Mouse (Mus musculus) embryonic facial prominence, embryonic 14.5 days (tissue): ENCODE data around the gene Akap9. TPM values are rescaled to one million over a fixed set of nuclear protein-coding genes. Genes with fewer than 3 reads are reported as not detected.

ENCODE experiments used
- ATAC-seq: fragments of 200-750 bp; cut with Nextera tagmentation; 2 replicates; pipeline ENCODE4 v1.8.0; 2017; ENCODE audit warnings: low read depth, moderate number of reproducible peaks, moderate TSS enrichment
- DNase-seq: peaks from one replicate; pipeline ENCODE4 v3.0.0-alpha.2; 2015; ENCODE audit warnings: low spot score
- H3K27ac ChIP-seq: fragments of 300-500 bp; sonication (generic); replicated peaks from 2 replicates; pipeline ENCODE4 v1.5.1; 2014; ENCODE audit warnings: low read depth, mild to moderate bottlenecking, low read length, moderate library complexity
- H3K27me3 ChIP-seq: fragments of 300-500 bp; sonication (generic); replicated peaks from 2 replicates; pipeline ENCODE4 v1.6.1; 2014; ENCODE audit warnings: low read length; ENCODE audit not compliant: control insufficient read depth, insufficient read depth
- H3K36me3 ChIP-seq: fragments of 300-500 bp; sonication (generic); 2 replicates; pipeline ENCODE4 v1.6.1; 2014; ENCODE audit warnings: low read length, mixed read lengths; ENCODE audit not compliant: control insufficient read depth, insufficient read depth
- H3K4me1 ChIP-seq: fragments of 300-500 bp; sonication (generic); 2 replicates; pipeline ENCODE4 v1.6.1; 2014; ENCODE audit warnings: antibody characterized with exemption, low read length; ENCODE audit not compliant: control insufficient read depth, insufficient read depth
- H3K4me2 ChIP-seq: fragments of 300-500 bp; sonication (generic); 2 replicates; pipeline ENCODE4 v1.6.1; 2014; ENCODE audit warnings: low read depth, mild to moderate bottlenecking, low read length, moderate library complexity, mixed read lengths
- H3K4me3 ChIP-seq: fragments of 300-500 bp; sonication (generic); 2 replicates; pipeline ENCODE4 v1.5.1; 2014; ENCODE audit warnings: low read depth, mild to moderate bottlenecking, low read length
- H3K9ac ChIP-seq: fragments of 300-500 bp; sonication (generic); 2 replicates; pipeline ENCODE4 v1.6.1; 2014; ENCODE audit warnings: low read depth, mild to moderate bottlenecking, low read length, moderate library complexity, mixed read lengths
- H3K9me3 ChIP-seq: fragments of 300-500 bp; sonication (generic); 2 replicates; pipeline ENCODE4 v1.6.1; 2016; ENCODE audit warnings: low read length; ENCODE audit not compliant: control insufficient read depth
- WGBS: fragments of 180-500 bp; shearing (Covaris S2); extraction: QIAGEN DNeasy Blood & Tissue Kit; methylation state at CpG from one replicate; pipeline ENCODE4 v1.1.7; 2014; 5-methylcytosine and 5-hydroxymethylcytosine counted together
- polyA plus RNA-seq: library from polyadenylated mRNA; unstranded; fragments of >200 nt; fragmentation: Nextera tagmentation; extraction: Ambion mirVana; gene quantifications from 2 replicates; pipeline ENCODE4 v1.2.1, GENCODE M21; 2014

Akap9 gene
- polyA plus RNA-seq, 1 experiment from 2014 or later = 110 TPM

DNA sequence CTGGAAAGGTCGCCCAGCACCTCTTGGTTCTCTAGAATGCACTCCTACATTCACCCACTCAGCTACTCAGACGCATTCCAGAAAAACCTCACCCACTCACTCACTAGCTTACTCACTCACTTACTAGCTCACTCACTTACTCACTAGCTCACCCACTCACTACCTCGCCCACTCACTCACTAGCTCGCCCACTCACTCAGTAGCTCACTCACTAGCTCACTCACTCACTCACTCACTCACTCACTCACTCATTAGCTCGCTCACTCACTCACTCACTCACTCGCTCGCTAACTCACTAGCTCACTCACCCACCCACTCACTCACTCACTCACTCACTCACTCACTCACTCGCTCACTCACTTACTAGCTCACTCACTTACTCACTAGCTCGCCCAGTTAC lies 108.8 kb downstream of the Akap9 start:
- 96% methylated on average over 9 of the region's 9 CpGs for WGBS
- H3K27me3 ChIP-seq = no peaks in the 10 kb centered on the region
- DNase-seq (no peak), ATAC-seq (no peak)
- H3K9ac ChIP-seq = no peak overlapping the region
- H3K4me1 ChIP-seq = no peaks in the 10 kb centered on the region
- H3K9me3 ChIP-seq = no peaks in the 10 kb centered on the region
- H3K36me3 ChIP-seq = peaks cover 73% of the 10 kb centered on the region
- H3K4me3 ChIP-seq = no peak overlapping the region
- no peak overlapping the region for H3K4me2 ChIP-seq
- no peak overlapping the region for H3K27ac ChIP-seq

DNA sequence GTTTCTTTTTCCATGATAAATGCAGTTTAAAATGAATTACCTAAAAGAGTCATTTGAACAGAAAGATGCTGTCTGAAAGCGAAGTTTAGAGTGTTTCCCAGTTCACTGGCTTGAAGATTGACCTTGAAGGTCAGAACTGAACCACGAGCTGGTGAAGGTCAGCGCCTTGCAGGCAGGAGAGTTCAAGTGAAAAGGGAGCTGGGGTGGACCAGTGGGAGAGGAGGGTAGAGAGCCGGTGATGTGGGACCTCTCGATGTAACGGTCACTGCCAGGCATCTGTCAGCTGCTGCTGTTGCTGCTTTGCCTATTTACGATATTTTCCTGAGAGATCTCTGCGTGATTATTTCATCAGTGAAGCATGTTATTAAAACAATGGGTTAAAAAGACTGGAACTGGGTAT lies 111.5 kb downstream of the Akap9 start:
- H3K27ac ChIP-seq = no peak overlapping the region
- DNase-seq = no peak
- no peak for ATAC-seq
- H3K27me3 ChIP-seq = no peaks in the 10 kb centered on the region
- H3K9ac ChIP-seq = no peak overlapping the region
- no peak overlapping the region for H3K4me2 ChIP-seq
- H3K36me3 ChIP-seq = peaks cover 76% of the 10 kb centered on the region
- H3K4me3 ChIP-seq = no peak overlapping the region
- no peaks in the 10 kb centered on the region for H3K9me3 ChIP-seq
- WGBS = 88% methylated on average over 8 of the region's 8 CpGs
- H3K4me1 ChIP-seq = no peaks in the 10 kb centered on the region

DNA sequence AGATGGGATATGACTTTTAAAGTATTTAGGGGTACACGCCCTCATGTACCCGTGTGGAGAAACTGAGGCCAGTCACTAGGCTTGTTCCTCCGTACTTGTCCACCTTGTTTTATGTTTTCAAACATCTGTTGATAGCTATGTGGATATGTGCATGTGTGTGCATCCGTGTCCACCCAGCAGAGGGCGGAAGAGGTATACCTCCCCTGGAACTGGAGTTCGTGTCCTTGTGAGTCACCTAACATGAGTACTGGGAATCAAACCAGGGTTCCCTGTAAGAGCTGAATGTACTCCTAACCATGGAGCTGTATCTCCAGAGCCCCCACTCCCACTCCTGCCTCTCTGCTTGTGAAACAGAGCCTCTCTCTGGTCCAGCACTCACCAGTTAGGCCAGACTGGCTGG lies 112.5 kb downstream of the Akap9 start:
- Histone ChIP-seq H3K9ac (no peak overlapping the region), H3K4me2 (no peak overlapping the region), H3K36me3 (peaks cover 74% of the 10 kb centered on the region), H3K27ac (no peak overlapping the region), H3K4me1 (no peaks in the 10 kb centered on the region), H3K27me3 (no peaks in the 10 kb centered on the region), H3K9me3 (no peaks in the 10 kb centered on the region), H3K4me3 (no peak overlapping the region)
- no peak for ATAC-seq
- DNase-seq = no peak
- 86% methylated on average over 6 of the region's 6 CpGs for WGBS

DNA sequence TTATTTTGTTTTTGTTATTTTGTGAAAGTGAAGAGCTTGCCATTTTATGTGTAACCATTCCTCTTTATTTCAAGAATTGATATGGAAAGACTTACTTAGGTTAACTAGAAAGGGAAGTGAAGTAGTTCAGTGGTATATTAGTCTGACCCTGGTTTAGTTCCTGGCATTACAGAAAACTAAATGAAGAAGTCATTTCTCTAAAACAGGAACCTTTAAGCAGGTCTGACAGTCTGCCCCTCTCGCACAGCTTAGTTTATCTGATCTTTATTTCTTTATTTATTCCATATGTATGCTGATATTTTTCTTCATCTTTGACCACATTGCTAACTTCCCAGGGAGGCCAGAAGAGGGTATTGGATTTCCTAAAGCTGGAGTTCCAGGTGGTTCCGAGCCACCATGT lies 113.1 kb downstream of the Akap9 start:
- H3K36me3 ChIP-seq = peaks cover 75% of the 10 kb centered on the region
- no peaks in the 10 kb centered on the region for H3K4me1 ChIP-seq
- H3K9me3 ChIP-seq = no peaks in the 10 kb centered on the region
- H3K4me2 ChIP-seq = no peak overlapping the region
- H3K4me3 ChIP-seq = no peak overlapping the region
- no peak overlapping the region for H3K9ac ChIP-seq
- 63% methylated on average over 2 of the region's 2 CpGs for WGBS
- H3K27ac ChIP-seq = no peak overlapping the region
- ATAC-seq (no peak), DNase-seq (no peak)
- H3K27me3 ChIP-seq = no peaks in the 10 kb centered on the region

DNA sequence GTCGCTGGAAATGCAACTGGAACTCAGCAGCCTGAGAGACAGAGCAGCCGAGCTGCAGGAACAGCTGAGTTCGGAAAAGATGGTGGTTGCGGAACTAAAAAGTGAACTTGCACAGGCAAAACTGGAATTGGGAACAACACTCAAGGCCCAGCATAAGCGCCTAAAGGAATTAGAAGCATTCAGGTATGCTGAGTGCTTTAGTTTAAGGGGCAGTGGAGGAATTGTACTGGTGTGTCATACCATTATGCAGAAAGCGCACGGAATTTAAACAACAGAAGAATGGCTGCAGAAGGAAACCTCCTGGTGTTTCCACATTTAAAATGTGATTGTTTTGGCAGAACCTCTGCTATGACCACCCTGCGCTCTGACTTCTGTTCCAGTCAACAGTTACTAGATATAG lies 132.5 kb downstream of the Akap9 start:
- H3K4me1 ChIP-seq = no peaks in the 10 kb centered on the region

DNA sequence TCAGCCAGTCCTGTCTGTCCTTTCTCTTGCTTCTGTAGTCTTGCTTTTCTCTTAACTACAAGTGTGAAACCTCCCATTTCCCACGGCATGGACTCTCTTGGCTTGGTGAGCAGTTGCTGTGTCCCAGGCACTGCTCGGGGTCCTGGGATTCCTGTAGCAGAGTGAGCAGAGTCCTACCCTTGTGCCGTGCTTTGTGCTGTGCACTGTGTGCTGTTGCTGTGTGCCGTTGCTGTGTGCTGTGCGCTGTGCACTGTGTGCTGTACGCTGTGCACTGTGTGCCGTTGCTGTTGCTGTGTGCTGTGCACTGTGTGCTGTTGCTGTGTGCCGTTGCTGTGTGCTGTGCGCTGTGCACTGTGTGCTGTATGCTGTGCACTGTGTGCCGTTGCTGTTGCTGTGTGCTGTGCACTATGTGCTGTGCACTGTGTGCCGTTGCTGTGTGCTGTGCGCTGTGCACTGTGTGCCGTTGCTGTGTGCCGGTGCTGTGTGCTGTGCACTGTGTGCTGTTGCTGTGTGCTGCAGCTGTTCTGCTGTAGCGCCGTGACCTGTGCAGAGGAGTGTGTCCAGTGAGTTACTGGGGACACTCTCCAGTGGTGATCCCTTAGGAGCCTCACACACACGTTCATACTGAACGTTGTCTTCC lies 138.7 kb downstream of the Akap9 start:
- Histone ChIP-seq H3K27ac (no peak overlapping the region), H3K4me3 (no peak overlapping the region), H3K9ac (no peak overlapping the region), H3K27me3 (no peaks in the 10 kb centered on the region), H3K4me2 (no peak overlapping the region), H3K4me1 (no peaks in the 10 kb centered on the region), H3K9me3 (no peaks in the 10 kb centered on the region), H3K36me3 (peaks cover 91% of the 10 kb centered on the region)
- WGBS = 93% methylated on average over 17 of the region's 18 CpGs
- DNase-seq (no peak), ATAC-seq (no peak)

More for the DNA sequence above, 132.5 kb downstream of the Akap9 start:
- Histone ChIP-seq H3K9me3 (no peaks in the 10 kb centered on the region), H3K4me2 (no peak overlapping the region), H3K4me3 (no peak overlapping the region), H3K36me3 (peaks cover 84% of the 10 kb centered on the region), H3K27ac (no peak overlapping the region), H3K27me3 (no peaks in the 10 kb centered on the region), H3K9ac (no peak overlapping the region)
- WGBS = 92% methylated on average over 8 of the region's 8 CpGs
- ATAC-seq (no peak), DNase-seq (no peak)

DNA sequence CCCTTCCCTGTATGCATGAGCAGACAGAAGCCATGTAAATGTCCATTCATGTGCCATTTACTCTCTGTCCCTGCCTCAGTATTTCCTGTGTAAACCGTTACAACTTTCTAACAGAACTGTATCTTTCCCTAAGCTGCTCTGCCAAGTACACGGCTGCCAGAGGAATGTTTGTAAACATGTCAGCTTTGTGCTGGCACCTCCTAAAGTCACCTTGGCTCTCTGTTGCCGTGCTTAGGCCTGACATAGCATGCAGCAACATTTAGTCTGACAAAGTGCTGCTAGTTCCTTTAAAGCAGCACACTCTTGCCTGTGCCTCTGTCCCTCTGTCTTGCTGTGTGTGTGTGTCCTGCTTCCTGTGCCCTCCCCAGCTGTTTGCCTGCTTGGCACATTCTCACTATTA lies 139.3 kb downstream of the Akap9 start:
- H3K4me3 ChIP-seq = no peak overlapping the region
- H3K4me1 ChIP-seq = no peaks in the 10 kb centered on the region
- no peak overlapping the region for H3K27ac ChIP-seq
- 81% methylated on average over 3 of the region's 3 CpGs for WGBS
- ATAC-seq (no peak), DNase-seq (no peak)
- H3K36me3 ChIP-seq = peaks cover 91% of the 10 kb centered on the region
- H3K27me3 ChIP-seq = no peaks in the 10 kb centered on the region
- no peaks in the 10 kb centered on the region for H3K9me3 ChIP-seq
- no peak overlapping the region for H3K4me2 ChIP-seq
- H3K9ac ChIP-seq = no peak overlapping the region

DNA sequence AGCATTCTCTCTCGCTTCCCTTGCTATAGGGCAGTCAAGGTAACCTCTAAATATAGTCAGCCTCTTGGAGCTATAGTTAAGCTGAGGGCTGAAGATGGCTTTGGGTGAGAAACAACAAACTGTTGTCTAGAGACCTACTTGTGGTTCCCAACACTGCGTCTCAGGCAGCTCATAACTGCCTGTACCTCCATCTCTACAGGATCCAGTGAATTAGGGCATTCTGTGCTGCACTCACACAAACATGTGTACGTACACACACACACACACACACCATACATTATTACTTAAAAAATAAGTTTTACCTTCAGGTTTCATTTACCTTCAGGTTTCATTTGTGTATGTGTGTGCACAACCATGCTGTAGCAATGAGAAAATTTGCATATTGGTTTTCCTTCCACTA lies 151.2 kb downstream of the Akap9 start:
- Histone ChIP-seq H3K27me3 (no peaks in the 10 kb centered on the region), H3K4me3 (no peak overlapping the region), H3K4me2 (no peak overlapping the region), H3K36me3 (peaks cover 83% of the 10 kb centered on the region), H3K4me1 (no peaks in the 10 kb centered on the region), H3K9me3 (peaks cover 5% of the 10 kb centered on the region; the same call in 1 of the 2 replicates), H3K27ac (no peak overlapping the region), H3K9ac (no peak overlapping the region)
- no peak for ATAC-seq
- WGBS = 87% methylated on average over 3 of the region's 3 CpGs
- DNase-seq = no peak

DNA sequence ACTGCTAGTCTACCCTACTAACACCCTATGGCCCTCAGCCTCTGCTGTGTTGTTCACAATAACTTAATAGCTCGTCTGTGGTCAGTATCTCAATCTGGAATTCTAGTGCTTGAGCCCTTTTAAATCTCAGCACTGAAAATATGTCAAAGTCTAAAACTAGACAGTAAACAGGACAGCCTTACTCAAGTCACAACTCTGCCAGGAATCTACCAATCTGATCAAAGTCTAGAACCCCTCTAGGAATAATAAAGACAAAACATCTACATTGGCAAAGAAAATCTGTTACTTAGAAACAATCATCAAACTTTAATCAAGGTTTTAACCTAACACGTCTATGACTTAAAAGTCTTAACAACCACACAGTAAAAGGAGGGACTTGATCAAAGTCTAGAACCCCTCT lies 153.0 kb downstream of the Akap9 start:
- H3K9me3 ChIP-seq = no peaks in the 10 kb centered on the region; the same call in 1 of the 2 replicates
- ATAC-seq = no peak
- no peaks in the 10 kb centered on the region for H3K4me1 ChIP-seq
- H3K9ac ChIP-seq = no peak overlapping the region
- DNase-seq = no peak
- H3K27me3 ChIP-seq = no peaks in the 10 kb centered on the region
- peaks cover 89% of the 10 kb centered on the region for H3K36me3 ChIP-seq
- no peak overlapping the region for H3K4me2 ChIP-seq
- H3K27ac ChIP-seq = no peak overlapping the region
- no peak overlapping the region for H3K4me3 ChIP-seq
- 88% methylated on average over 2 of the region's 2 CpGs for WGBS
